Mouse (Mus musculus): ENCODE results near the gene Alg1. TPM values are rescaled to one million over a fixed set of nuclear protein-coding genes. Genes with fewer than 3 reads are reported as not detected.

Alg1 gene
- polyA plus RNA-seq, 1 experiment from 2014 or later: 30.8 TPM

DNA sequence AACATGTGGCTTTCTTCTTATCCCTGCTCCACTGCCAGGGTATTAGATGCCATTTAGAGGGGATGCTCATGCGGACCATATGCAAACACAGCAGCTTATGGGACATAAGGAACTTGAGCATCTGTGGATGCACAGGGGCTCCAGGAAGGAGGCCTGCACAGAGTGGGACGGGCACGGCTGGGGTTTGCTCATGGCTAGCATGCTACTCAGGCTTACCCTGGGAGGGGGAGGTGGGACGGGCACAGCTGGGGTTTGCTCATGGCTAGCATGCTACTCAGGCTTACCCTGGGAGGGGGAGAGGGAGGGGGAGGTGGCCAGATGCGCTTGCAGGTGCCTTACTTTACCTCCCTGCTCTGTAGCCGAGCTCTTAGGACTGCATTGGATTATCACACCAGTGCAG, 9.5 kb downstream of the Alg1 start:
- no peaks in the 10 kb centered on the region for H3K27me3 ChIP-seq
- 84% methylated on average over 6 of the region's 6 CpGs for WGBS
- peaks cover 69% of the 10 kb centered on the region for H3K36me3 ChIP-seq

DNA sequence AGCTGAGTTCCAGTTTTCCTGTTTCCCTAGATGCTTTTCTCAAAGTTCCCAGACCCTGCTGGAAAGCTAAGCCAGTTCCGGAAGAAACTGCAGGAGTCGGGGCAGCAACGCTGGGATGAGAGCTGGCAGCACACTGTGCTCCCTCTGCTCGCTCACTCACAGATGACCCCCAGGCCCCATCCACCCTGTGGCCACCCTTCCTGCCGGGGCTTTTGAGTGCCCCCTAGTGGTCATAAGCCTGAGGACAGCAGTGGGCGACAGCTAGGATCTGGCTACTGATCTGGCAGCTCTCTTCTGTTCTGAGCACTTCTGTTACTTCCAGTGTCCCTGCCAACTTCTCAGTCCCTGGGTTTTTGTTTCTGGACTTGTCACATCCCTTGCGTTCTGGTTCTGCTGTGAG, 11.0 kb downstream of the Alg1 start:
- no peak overlapping the region for H3K27ac ChIP-seq
- ATAC-seq (ENCODE audit: insufficient number of reproducible peaks, insufficient read depth, low FRiP score, low TSS enrichment): no peak

More for the DNA sequence above, 9.5 kb downstream of the Alg1 start:
- Histone ChIP-seq H3K9me3 (no peaks in the 10 kb centered on the region), H3K9ac (no peak overlapping the region), H3K4me1 (no peaks in the 10 kb centered on the region), H3K4me3 (no peak overlapping the region), H3K4me2 (replicated peaks) (no peak overlapping the region), H3K27ac (no peak overlapping the region)
- no peak for ATAC-seq (ENCODE audit: insufficient number of reproducible peaks, insufficient read depth, low FRiP score, low TSS enrichment)

DNA sequence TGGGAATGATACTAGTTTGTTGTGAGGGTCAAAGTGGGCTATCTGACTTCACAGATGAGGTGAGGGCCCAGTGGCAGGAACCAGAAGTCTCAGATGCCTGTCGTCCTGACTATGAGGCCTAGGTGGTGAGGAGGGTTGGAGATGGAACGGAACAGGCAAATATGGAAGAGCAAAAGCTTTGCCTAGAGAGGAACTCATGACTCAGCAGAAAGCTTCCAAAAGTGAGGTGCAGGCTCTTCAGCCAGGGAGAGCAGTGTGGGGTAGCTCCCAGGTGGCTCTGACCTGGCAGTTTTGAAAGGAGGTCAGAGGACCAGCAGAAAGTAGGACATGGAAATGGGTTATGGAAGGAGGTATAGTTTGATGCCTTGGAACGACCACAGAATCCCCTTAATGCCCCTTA, 17.5 kb downstream of the Alg1 start:
- Histone ChIP-seq H3K27me3 (no peaks in the 10 kb centered on the region), H3K4me3 (no peak overlapping the region), H3K27ac (no peak overlapping the region), H3K4me1 (peaks cover 6% of the 10 kb centered on the region; the same call in 1 of the 2 replicates), H3K9me3 (no peaks in the 10 kb centered on the region), H3K9ac (no peak overlapping the region), H3K4me2 (replicated peaks) (no peak overlapping the region), H3K36me3 (peaks cover 41% of the 10 kb centered on the region)
- 82% methylated on average over 3 of the region's 3 CpGs for WGBS
- no peak for ATAC-seq (ENCODE audit: insufficient number of reproducible peaks, insufficient read depth, low FRiP score, low TSS enrichment)

More for the DNA sequence above, 11.0 kb downstream of the Alg1 start:
- H3K27me3 ChIP-seq: no peaks in the 10 kb centered on the region
- H3K9me3 ChIP-seq: no peaks in the 10 kb centered on the region
- no peak overlapping the region for H3K9ac ChIP-seq
- H3K36me3 ChIP-seq: peaks cover 75% of the 10 kb centered on the region
- H3K4me1 ChIP-seq: no peaks in the 10 kb centered on the region
- no peak overlapping the region for H3K4me3 ChIP-seq
- no peak overlapping the region for H3K4me2 ChIP-seq (replicated peaks)
- 38% methylated on average over 7 of the region's 7 CpGs for WGBS

DNA sequence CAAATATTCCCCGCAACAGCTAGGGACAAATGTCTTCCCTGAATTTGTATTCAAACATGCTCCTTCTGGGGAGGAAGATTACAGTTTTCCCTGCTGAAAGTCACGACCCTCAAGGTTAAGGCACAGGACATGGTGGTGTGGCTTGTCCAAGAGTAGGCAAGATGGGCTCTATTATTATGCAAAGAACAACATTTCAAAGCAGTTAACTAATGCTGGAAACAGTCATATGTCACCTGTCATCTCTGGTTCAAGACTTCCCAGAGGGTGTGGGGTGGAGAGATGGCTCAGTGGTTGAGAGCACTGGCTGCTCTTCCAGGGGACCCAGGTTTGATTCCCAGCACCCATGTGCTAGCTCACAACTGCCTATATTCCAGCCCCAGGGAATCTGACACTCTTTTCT, 18.8 kb downstream of the Alg1 start:
- no peaks in the 10 kb centered on the region for H3K27me3 ChIP-seq
- H3K36me3 ChIP-seq: peaks cover 30% of the 10 kb centered on the region
- no peak overlapping the region for H3K27ac ChIP-seq
- H3K4me2 ChIP-seq (replicated peaks): no peak overlapping the region
- 93% methylated on average over 2 of the region's 2 CpGs for WGBS
- peaks cover 13% of the 10 kb centered on the region; the same call in 1 of the 2 replicates for H3K4me1 ChIP-seq
- H3K9ac ChIP-seq: no peak overlapping the region
- H3K4me3 ChIP-seq: no peak overlapping the region
- ATAC-seq (ENCODE audit: insufficient number of reproducible peaks, insufficient read depth, low FRiP score, low TSS enrichment): no peak
- no peaks in the 10 kb centered on the region for H3K9me3 ChIP-seq

DNA sequence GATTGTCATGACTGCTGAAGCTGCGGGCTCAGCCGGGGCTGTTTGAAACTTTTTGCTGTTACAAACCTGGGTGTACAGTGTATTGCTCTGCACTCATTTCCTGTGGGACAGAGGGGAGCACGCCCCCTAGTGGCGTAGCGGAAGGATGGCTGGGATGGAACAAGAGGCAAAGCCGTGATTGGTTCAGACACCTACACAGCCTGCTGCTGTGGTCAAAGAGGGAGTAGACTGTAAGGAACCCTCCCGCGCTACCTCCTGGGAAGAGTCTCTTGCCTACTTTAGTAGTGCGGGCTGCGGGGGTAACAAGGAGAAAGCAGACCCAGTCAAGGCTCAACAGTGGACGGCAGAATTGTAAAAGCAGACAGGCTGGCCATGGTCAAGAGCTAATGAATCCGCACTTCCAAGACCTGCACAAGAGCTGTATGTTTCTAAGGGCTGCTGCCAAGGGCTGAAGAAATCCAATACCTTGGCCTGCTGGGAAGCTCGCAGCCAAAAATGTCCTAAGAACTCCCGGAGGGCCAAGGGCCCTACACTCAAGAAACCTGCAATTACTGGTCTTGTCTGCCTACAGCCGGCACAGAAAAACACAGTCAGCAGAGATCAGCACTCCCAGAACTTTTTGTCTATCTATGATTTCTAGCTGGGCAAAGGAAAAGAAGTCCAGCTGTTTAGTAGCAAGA, 21.1 kb downstream of the Alg1 start:
- H3K9me3 ChIP-seq: no peaks in the 10 kb centered on the region
- H3K4me3 ChIP-seq: peak overlapping the region; percentile 59
- H3K27ac ChIP-seq: peak overlapping the region; percentile 69
- WGBS: 4% methylated on average over 15 of the region's 15 CpGs
- H3K4me1 ChIP-seq: peaks cover 13% of the 10 kb centered on the region; the same call in 1 of the 2 replicates
- H3K27me3 ChIP-seq: no peaks in the 10 kb centered on the region
- peak; percentile 36; the same call in 1 of the 2 replicates for ATAC-seq (ENCODE audit: insufficient number of reproducible peaks, insufficient read depth, low FRiP score, low TSS enrichment)
- peak overlapping the region; percentile 72 for H3K4me2 ChIP-seq (replicated peaks)
- peak overlapping the region; percentile 17; the same call in 1 of the 2 replicates for H3K9ac ChIP-seq
- H3K36me3 ChIP-seq: 0 out of 2 replicates have a peak, but pooled peaks cover 9% of the 10 kb centered on the region

DNA sequence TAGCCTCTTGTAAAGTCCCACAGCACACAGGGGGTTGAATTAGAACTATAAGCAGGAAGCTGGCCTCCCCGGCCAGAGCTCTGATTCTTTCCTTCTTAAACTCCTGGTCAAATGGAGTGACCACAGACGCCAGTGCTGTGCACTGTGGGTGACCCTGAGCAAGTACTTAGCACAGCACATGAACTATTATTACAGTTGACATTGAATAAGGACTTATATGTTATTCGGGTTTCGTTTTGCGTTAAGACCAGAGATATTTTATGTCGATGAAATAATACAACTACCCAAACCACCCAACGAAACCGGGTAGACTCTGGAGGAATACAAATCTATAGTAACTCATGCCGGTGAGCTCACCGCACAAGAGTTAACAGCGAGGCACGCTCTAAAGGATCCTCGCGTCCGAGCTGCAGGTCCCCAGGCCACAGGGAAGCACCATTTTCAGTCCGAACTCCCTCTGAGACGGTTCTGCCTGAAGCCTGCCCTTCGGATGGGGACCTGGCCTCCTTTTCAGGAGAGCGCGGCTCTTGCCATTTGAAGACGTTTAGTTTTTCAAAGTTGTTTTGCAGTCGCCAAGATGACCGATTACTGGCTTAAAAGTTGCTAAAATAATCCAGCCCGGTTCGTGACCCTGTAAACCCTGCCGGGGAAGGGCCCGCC, 21.8 kb downstream of the Alg1 start:
- Histone ChIP-seq H3K27ac (peak overlapping the region; percentile 73), H3K27me3 (no peaks in the 10 kb centered on the region), H3K9ac (peak overlapping the region; percentile 63), H3K36me3 (0 out of 2 replicates have a peak, but pooled peaks cover 3% of the 10 kb centered on the region), H3K4me2 (replicated peaks) (peak overlapping the region; percentile 72), H3K4me1 (peaks cover 13% of the 10 kb centered on the region; the same call in 1 of the 2 replicates), H3K9me3 (no peaks in the 10 kb centered on the region), H3K4me3 (peak overlapping the region; percentile 59)
- no peak for ATAC-seq (ENCODE audit: insufficient number of reproducible peaks, insufficient read depth, low FRiP score, low TSS enrichment)
- WGBS: 1% methylated on average over 27 of the region's 27 CpGs

DNA sequence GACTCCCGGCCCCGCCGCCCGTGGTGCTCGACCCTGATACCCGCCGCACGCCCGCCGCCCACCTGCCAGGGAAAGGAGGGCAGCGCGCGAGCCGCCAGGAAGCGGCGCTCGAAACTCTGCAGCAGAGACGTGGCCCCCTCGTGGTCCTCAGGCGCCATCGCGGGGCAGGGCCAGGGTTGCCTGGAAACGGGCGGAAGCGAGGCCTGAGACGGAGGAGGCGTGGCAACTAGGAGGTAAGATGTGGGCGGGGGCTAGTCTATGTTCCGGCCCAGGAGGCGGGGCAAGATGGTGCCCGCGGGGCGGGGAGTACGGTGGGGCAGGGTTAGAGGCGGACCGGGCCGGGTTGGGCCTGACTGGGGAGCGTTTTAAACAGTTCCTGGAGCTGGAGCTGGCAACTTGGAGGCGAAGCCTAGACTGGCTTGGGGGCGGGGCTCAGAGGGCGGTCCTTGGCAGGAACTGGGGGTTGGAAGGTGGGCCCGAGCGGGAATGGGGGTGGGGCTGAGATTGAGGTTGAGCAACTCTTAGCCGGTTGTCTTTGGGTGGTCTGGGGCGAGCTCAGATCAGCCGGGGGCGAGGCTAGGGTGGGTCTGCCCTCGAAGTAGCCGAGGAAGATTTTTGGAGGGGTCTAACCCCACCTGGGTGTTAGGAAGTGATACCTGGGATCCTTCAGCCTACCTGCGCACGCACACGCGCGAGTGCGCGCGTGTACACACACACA, 22.5 kb downstream of the Alg1 start, which contains the start of gene Eef2kmt:
Gene Eef2kmt (minus strand): TSS at position 205 of the 718 bp plus-strand sequence.
- Histone ChIP-seq H3K4me1 (peaks cover 13% of the 10 kb centered on the region; the same call in 1 of the 2 replicates), H3K9me3 (no peaks in the 10 kb centered on the region), H3K27ac (peak within 1 kb of the TSS; percentile 73), H3K4me3 (peak within 1 kb of the TSS; percentile 59), H3K36me3 (no peaks in the 10 kb centered on the region), H3K27me3 (no peaks in the 10 kb centered on the region), H3K4me2 (replicated peaks) (peak within 1 kb of the TSS; percentile 72), H3K9ac (peak within 1 kb of the TSS; percentile 63)
- WGBS: under 1% methylated on average over 57 of the region's 57 CpGs
- ATAC-seq (ENCODE audit: insufficient number of reproducible peaks, insufficient read depth, low FRiP score, low TSS enrichment): peak; percentile 97

DNA sequence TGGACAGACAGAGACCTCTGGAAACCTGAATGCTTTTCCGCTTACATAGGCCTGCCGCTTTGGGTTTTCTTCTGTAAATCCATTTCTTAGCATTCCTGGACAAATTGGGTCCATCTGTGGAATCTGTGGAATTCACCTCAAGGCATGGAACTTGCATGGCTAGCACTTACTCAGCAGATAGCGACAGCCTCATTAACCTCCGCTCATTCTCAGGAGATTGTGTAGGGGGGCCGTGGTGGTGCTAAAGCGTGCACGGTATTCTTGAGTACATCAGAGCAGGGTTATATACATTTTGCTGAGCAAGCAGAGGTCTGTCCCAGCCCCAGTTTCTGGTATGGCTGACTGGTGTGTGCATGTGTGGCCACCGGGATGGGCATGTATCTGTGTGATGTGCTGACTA, 29.7 kb downstream of the Alg1 start:
- Histone ChIP-seq H3K4me3 (no peak overlapping the region), H3K27ac (peak overlapping the region; percentile 41; the same call in 1 of the 2 replicates), H3K4me1 (peaks cover 9% of the 10 kb centered on the region), H3K27me3 (no peaks in the 10 kb centered on the region), H3K4me2 (replicated peaks) (no peak overlapping the region), H3K9ac (no peak overlapping the region), H3K36me3 (no peaks in the 10 kb centered on the region), H3K9me3 (no peaks in the 10 kb centered on the region)
- WGBS: 18% methylated on average over 8 of the region's 8 CpGs
- ATAC-seq (ENCODE audit: insufficient number of reproducible peaks, insufficient read depth, low FRiP score, low TSS enrichment): 0 out of 2 replicates have a peak, but pooled peaks have one; percentile 41

DNA sequence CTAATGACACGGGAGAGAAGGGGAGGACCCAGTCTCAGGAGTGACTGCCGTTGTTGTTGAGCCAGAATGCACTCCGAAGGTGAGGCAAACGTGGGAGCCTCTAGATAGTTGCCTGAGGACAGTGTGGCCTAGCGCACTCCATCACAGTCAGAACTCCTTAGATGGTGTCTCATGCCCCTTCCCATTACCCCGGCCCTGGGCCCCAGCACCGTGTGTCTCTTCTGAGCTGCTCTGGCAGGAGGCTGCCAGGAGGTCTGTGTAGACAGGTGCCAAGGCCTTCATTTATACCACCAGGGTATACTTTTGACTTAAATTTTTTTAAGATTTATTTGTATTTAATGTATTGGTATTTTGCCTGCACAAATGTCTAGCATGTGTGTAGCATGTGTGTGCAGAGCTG, 30.5 kb downstream of the Alg1 start:
- Histone ChIP-seq H3K27me3 (no peaks in the 10 kb centered on the region), H3K4me2 (replicated peaks) (no peak overlapping the region), H3K27ac (peak overlapping the region; percentile 41; the same call in 1 of the 2 replicates), H3K4me3 (no peak overlapping the region), H3K9ac (no peak overlapping the region), H3K9me3 (no peaks in the 10 kb centered on the region), H3K4me1 (peaks cover 9% of the 10 kb centered on the region), H3K36me3 (no peaks in the 10 kb centered on the region)
- ATAC-seq (ENCODE audit: insufficient number of reproducible peaks, insufficient read depth, low FRiP score, low TSS enrichment): peak; percentile 60; the same call in 1 of the 2 replicates
- WGBS: 75% methylated on average over 7 of the region's 7 CpGs

DNA sequence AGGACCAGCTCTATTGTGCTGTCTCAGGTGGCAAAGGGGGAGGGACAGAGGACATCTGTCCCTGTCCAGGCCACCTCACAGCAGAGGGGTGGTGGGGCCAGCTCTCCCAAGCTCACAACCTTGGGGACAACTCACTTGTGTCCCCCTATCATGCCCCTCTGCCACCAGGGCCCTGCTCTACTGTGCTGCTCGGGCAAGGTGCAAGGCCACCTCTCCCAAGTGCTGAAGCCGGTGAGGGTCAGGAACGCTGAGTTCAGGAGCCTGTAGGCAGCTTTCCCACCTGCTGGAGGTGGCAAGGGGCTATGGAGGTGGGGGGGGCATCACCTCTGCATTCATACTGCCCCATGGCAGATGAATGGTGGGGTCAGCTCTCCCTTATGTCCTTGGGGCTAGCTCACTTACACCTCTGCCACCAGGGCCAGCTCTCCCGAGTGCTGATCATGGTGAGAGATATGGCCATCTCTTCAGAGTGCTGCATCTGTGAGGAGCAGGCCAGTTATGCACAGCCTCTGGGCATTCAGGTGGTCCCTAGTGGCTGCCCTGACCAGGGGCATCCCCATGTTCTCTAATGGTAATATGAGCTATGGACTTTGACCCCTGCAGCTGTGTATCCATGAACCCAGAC, 38.1 kb downstream of the Alg1 start:
- no peak overlapping the region for H3K9ac ChIP-seq
- H3K4me2 ChIP-seq (replicated peaks): no peak overlapping the region
- no peak overlapping the region for H3K4me3 ChIP-seq
- no peaks in the 10 kb centered on the region for H3K36me3 ChIP-seq
- no peaks in the 10 kb centered on the region for H3K27me3 ChIP-seq
- H3K27ac ChIP-seq: no peak overlapping the region
- no peaks in the 10 kb centered on the region for H3K4me1 ChIP-seq
- WGBS: 83% methylated on average over 4 of the region's 4 CpGs
- no peaks in the 10 kb centered on the region for H3K9me3 ChIP-seq
- ATAC-seq (ENCODE audit: insufficient number of reproducible peaks, insufficient read depth, low FRiP score, low TSS enrichment): no peak

DNA sequence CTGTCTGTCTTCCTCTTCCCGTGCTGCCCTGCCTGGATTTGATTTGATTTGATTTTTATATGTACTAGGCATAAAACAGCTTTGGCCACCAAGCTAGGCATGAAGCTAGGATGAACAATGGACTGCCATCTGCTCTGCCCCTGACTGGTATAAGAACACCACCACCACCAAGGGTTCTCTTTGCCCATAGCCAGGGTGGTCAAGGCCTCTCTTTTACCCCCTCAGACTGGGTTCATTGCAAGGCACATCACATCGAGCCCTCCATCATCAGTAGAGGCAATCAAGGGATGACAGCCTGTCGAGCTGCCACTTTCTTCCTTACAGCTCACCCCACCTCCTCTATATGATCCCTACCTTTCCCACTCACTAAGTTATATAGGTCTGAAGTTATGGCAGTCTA, 39.0 kb downstream of the Alg1 start:
- H3K4me3 ChIP-seq: no peak overlapping the region
- H3K27ac ChIP-seq: no peak overlapping the region
- no peak overlapping the region for H3K4me2 ChIP-seq (replicated peaks)
- H3K9me3 ChIP-seq: no peaks in the 10 kb centered on the region
- H3K36me3 ChIP-seq: no peaks in the 10 kb centered on the region
- H3K9ac ChIP-seq: no peak overlapping the region
- no peaks in the 10 kb centered on the region for H3K27me3 ChIP-seq
- no peak for ATAC-seq (ENCODE audit: insufficient number of reproducible peaks, insufficient read depth, low FRiP score, low TSS enrichment)
- no peaks in the 10 kb centered on the region for H3K4me1 ChIP-seq
- WGBS: 70% methylated on average over 3 of the region's 3 CpGs

Measured in embryonic facial prominence, embryonic 12.5 days (tissue).